Mouse (Mus musculus) stomach, postnatal 0 days (tissue): ENCODE data around the gene Cacna1b.

Experiments
- CTCF ChIP-seq: IDR thresholded peaks from 2 replicates; pipeline ENCODE4 v1.5.1; 2016; ENCODE audit warnings: antibody characterized with exemption, low read depth, mild to moderate bottlenecking, moderate library complexity
- EP300 ChIP-seq: optimal IDR thresholded peaks from 2 replicates; pipeline ENCODE3; 2016; ENCODE audit warnings: antibody characterized with exemption

DNA sequence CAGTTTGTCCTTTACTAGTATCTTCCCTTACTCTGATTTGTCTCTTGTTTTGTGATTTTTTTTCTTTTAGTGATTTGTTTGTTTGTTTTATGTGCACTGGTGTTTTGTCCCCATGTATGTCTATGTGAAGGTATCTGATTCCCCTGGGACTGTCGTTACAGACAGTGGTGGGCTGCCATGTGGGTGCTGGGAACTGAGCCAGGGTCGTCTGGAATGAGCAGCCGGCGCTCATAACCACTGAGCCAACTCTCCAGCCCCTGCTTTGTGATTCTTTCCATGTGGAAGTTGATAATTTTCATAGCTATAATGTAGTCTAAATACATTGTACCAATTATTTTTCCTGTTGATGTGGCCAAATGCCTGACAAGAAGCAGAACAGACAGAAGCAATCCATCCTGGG is 7.9 kb upstream of the Cacna1b start:
- TF ChIP-seq CTCF = no peak
- no peak for TF ChIP-seq EP300
